Mouse (Mus musculus) embryonic facial prominence, embryonic 15.5 days (tissue): Measurements from ENCODE around the gene Alk. TPM values are rescaled to one million over a fixed set of nuclear protein-coding genes. Genes with fewer than 3 reads are reported as not detected.

Source experiments
- ATAC-seq: fragments of 200-750 bp; cut with Nextera tagmentation; 2 replicates; pipeline ENCODE4 v1.8.0; 2017; ENCODE audit warnings: low read depth, moderate TSS enrichment; ENCODE audit not compliant: insufficient number of reproducible peaks, low FRiP score, low TSS enrichment
- H3K27ac ChIP-seq: fragments of 300-500 bp; sonication (generic); replicated peaks from 2 replicates; pipeline ENCODE4 v1.5.1; 2015; ENCODE audit warnings: mild to moderate bottlenecking, inconsistent platforms
- H3K27me3 ChIP-seq: fragments of 300-500 bp; sonication (generic); 2 replicates; pipeline ENCODE4 v1.6.1; 2015; ENCODE audit warnings: inconsistent platforms
- H3K36me3 ChIP-seq: fragments of 300-500 bp; sonication (generic); 2 replicates; pipeline ENCODE4 v1.6.1; 2015; ENCODE audit warnings: mild to moderate bottlenecking, inconsistent platforms
- H3K4me1 ChIP-seq: fragments of 300-500 bp; sonication (generic); 2 replicates; pipeline ENCODE4 v1.6.1; 2015; ENCODE audit warnings: inconsistent platforms
- H3K4me2 ChIP-seq: fragments of 300-500 bp; sonication (generic); replicated peaks from 2 replicates; pipeline ENCODE4 v1.6.1; 2015; ENCODE audit warnings: mild to moderate bottlenecking, inconsistent platforms
- H3K4me3 ChIP-seq: fragments of 300-500 bp; sonication (generic); replicated peaks from 2 replicates; pipeline ENCODE4 v1.5.1; 2015; ENCODE audit warnings: mild to moderate bottlenecking, inconsistent platforms
- H3K9ac ChIP-seq: fragments of 300-500 bp; sonication (generic); 2 replicates; pipeline ENCODE4 v1.6.1; 2015; ENCODE audit warnings: inconsistent platforms
- H3K9me3 ChIP-seq: fragments of 300-500 bp; sonication (generic); replicated peaks from 2 replicates; pipeline ENCODE4 v1.6.1; 2016; ENCODE audit warnings: inconsistent platforms
- WGBS: fragments of 180-500 bp; shearing (Covaris S2); methylation state at CpG from one replicate; pipeline ENCODE4 v1.1.7; 2015; 5-methylcytosine and 5-hydroxymethylcytosine counted together
- polyA plus RNA-seq: library from polyadenylated mRNA; unstranded; fragments of >200 nt; fragmentation: Nextera tagmentation; extraction: Ambion mirVana; gene quantifications from 2 replicates; pipeline ENCODE4 v1.2.1, GENCODE M21; 2015

The Alk gene
- polyA plus RNA-seq, 1 experiment from 2014 or later: 0.52 TPM

GRCm38 (mm10) chr17:72059312-72059711, 545.1 kb downstream of the Alk start:
- H3K4me1 ChIP-seq: no peaks in the 10 kb centered on the region
- 78% methylated on average over 7 of the region's 7 CpGs for WGBS
- ATAC-seq: no peak
- H3K4me2 ChIP-seq: no peak overlapping the region
- H3K27ac ChIP-seq: no peak overlapping the region
- H3K9me3 ChIP-seq: no peaks in the 10 kb centered on the region
- no peak overlapping the region for H3K9ac ChIP-seq
- no peaks in the 10 kb centered on the region for H3K27me3 ChIP-seq
- no peak overlapping the region for H3K4me3 ChIP-seq
- no peaks in the 10 kb centered on the region for H3K36me3 ChIP-seq

DNA sequence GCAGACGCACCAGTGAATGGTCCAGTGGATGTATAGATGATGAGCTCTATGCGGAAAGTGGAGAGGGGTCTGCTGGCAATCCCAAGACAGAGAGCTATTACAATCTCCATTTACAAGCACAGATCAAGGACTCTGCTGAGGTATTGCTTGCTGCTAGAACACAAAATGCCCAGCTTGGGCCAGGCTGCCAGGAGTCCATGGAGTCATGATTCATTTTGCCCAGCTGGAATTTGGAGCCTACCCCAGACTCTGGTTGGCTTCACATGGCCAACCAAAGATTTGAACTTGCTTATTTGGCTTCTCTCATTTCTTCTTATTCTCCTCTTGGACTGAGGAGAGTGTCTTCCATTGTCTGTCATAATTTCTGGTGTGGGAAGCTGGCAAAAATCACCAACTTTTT, 558.8 kb downstream of the Alk start:
- ATAC-seq: no peak
- Histone ChIP-seq H3K4me1 (no peaks in the 10 kb centered on the region), H3K36me3 (no peaks in the 10 kb centered on the region), H3K27me3 (no peaks in the 10 kb centered on the region), H3K4me3 (no peak overlapping the region), H3K4me2 (no peak overlapping the region), H3K9ac (no peak overlapping the region), H3K27ac (no peak overlapping the region), H3K9me3 (no peaks in the 10 kb centered on the region)
- WGBS: 88% methylated on average over 2 of the region's 2 CpGs

- H3K27ac ChIP-seq: no peak overlapping the region
- no peak for ATAC-seq
These were observed 560.6 kb downstream of the Alk start for GRCm38 (mm10) chr17:72043667-72044390.

DNA sequence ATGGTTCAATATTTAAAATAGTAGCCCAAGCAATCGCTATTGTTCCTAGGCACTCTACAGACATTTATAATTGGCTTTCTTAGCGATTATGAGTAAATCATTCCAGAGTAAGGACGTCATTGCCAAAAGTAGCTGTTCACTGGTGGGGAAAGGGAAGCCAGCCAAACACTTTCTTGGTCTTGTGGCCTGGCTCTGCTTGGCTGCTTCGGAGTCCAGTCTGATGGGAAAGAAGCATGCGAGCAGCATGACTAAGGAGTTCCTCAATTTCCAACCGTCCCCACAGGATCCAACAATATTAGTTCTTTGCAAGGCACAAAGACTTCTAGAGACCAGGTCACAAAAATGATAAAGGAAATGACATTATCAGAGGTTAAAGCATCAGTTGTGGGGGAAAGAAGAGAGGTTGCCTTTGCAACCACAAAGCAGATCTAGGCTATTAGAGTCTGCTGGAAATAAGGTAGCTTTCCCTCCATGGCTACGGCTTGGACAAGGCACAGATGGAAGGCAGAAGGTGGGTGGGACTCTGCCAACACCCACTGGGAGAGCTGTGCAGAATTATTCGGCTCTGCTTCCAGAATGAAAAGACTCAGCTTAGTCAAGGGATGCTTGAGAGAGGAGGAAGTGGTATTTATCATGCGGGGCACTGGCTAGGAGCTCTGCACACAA, 561.3 kb downstream of the Alk start:
- no peaks in the 10 kb centered on the region for H3K27me3 ChIP-seq
- no peak for ATAC-seq
- no peaks in the 10 kb centered on the region for H3K9me3 ChIP-seq
- H3K9ac ChIP-seq: no peak overlapping the region
- H3K4me2 ChIP-seq: no peak overlapping the region
- H3K4me1 ChIP-seq: no peaks in the 10 kb centered on the region
- WGBS: 47% methylated on average over 9 of the region's 9 CpGs
- no peak overlapping the region for H3K4me3 ChIP-seq
- H3K27ac ChIP-seq: no peak overlapping the region
- no peaks in the 10 kb centered on the region for H3K36me3 ChIP-seq

More at GRCm38 (mm10) chr17:72043667-72044390, 560.6 kb downstream of the Alk start:
- no peak overlapping the region for H3K9ac ChIP-seq
- H3K4me1 ChIP-seq: no peaks in the 10 kb centered on the region
- 64% methylated on average over 11 of the region's 11 CpGs for WGBS
- H3K9me3 ChIP-seq: no peaks in the 10 kb centered on the region
- no peak overlapping the region for H3K4me2 ChIP-seq
- H3K36me3 ChIP-seq: no peaks in the 10 kb centered on the region
- H3K4me3 ChIP-seq: no peak overlapping the region
- no peaks in the 10 kb centered on the region for H3K27me3 ChIP-seq

GRCm38 (mm10) chr17:72039176-72039948, 565.1 kb downstream of the Alk start:
- 80% methylated on average over 7 of the region's 7 CpGs for WGBS
- H3K4me3 ChIP-seq: no peak overlapping the region
- ATAC-seq: no peak

DNA sequence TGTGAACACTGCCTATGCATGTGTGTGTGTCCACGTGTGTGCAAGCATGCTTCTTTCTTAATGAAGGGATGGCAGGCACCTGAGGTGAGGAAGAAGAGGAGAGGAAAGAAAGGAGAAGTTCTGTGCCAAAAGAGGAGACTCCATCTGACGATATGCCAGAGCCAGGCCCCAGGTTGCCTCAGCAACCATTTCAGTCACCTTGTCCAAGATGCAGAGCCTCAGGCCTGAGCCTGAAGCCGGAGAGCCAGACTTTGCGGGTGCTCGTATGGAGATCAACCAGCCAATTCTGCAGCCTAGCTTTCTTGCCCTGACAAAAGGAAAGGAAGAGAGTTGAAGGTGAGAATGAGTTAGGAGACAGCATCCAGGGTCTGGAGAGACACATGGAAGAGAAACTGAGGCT, 566.1 kb downstream of the Alk start:
- Histone ChIP-seq H3K9ac (no peak overlapping the region), H3K27me3 (no peaks in the 10 kb centered on the region), H3K36me3 (no peaks in the 10 kb centered on the region), H3K4me3 (no peak overlapping the region), H3K9me3 (no peaks in the 10 kb centered on the region), H3K4me2 (no peak overlapping the region), H3K4me1 (no peaks in the 10 kb centered on the region), H3K27ac (no peak overlapping the region)
- ATAC-seq: no peak
- 77% methylated on average over 5 of the region's 5 CpGs for WGBS

More at GRCm38 (mm10) chr17:72039176-72039948, 565.1 kb downstream of the Alk start:
- no peak overlapping the region for H3K9ac ChIP-seq
- no peaks in the 10 kb centered on the region for H3K4me1 ChIP-seq
- no peaks in the 10 kb centered on the region for H3K27me3 ChIP-seq
- no peak overlapping the region for H3K27ac ChIP-seq
- no peaks in the 10 kb centered on the region for H3K36me3 ChIP-seq
- no peak overlapping the region for H3K4me2 ChIP-seq
- no peaks in the 10 kb centered on the region for H3K9me3 ChIP-seq

GRCm38 (mm10) chr17:72030672-72031071, 573.8 kb downstream of the Alk start:
- Histone ChIP-seq H3K9me3 (no peaks in the 10 kb centered on the region), H3K27ac (no peak overlapping the region), H3K4me1 (no peaks in the 10 kb centered on the region), H3K27me3 (no peaks in the 10 kb centered on the region), H3K9ac (no peak overlapping the region), H3K36me3 (no peaks in the 10 kb centered on the region), H3K4me2 (no peak overlapping the region), H3K4me3 (no peak overlapping the region)
- WGBS: 80% methylated on average over 7 of the region's 7 CpGs
- no peak for ATAC-seq

GRCm38 (mm10) chr17:72023323-72023722, 581.1 kb downstream of the Alk start:
- no peaks in the 10 kb centered on the region for H3K36me3 ChIP-seq
- no peak overlapping the region for H3K9ac ChIP-seq
- H3K4me1 ChIP-seq: peaks cover 3% of the 10 kb centered on the region; the same call in 1 of the 2 replicates
- no peaks in the 10 kb centered on the region for H3K9me3 ChIP-seq
- H3K4me3 ChIP-seq: no peak overlapping the region
- 79% methylated on average over 9 of the region's 9 CpGs for WGBS
- H3K27me3 ChIP-seq: no peaks in the 10 kb centered on the region
- no peak overlapping the region for H3K4me2 ChIP-seq
- no peak overlapping the region for H3K27ac ChIP-seq
- ATAC-seq: no peak

DNA sequence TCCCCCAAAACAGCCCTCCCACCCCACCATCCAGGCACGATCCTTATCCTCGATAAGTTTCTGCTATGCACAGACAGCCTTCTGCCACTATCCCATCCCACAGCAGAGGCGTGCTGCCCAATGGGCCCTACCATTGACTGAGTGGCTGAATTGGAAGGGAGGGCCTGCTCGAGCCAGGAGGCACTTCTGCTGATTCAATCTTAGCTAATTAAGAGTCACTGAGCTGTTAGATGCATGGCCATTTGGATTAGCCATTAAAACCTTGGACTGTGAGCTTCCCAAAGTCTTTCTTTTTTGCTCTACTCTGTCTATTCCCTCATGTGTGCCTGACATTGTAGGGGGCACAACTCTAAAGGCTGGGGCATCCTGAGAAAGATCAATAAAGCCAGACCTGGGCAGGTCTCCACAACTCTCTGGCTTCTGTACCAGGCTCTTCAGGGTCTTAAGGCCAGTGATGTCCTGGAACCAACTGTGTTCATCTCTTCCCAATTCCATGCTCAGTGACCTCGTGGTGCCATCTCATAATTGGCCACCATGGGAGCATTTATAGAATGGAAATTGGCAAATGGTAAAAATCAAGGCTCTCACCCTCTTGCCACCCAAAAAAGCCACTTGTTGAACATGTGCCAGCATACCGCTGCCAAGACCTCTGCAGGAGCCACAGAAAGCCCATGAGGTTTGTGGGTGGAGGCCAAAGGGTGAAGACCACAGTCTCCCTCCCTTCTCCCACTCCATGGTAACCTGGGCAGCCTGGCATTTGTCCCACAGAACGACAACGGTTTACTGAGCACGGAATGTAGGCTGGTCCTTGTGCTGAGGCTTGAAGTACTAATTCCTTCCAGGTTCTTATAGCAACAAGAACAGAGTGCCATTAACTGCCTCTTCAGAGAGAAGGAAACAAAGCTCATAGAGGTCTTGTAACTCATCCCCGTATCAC, 582.4 kb downstream of the Alk start:
- H3K27me3 ChIP-seq: no peaks in the 10 kb centered on the region
- no peak; the same call in 1 of the 2 replicates for ATAC-seq
- no peak overlapping the region for H3K4me2 ChIP-seq
- WGBS: 65% methylated on average over 10 of the region's 10 CpGs
- H3K4me1 ChIP-seq: peaks cover 3% of the 10 kb centered on the region; the same call in 1 of the 2 replicates
- no peak overlapping the region for H3K4me3 ChIP-seq
- no peak overlapping the region for H3K27ac ChIP-seq
- no peaks in the 10 kb centered on the region for H3K9me3 ChIP-seq
- no peaks in the 10 kb centered on the region for H3K36me3 ChIP-seq
- H3K9ac ChIP-seq: no peak overlapping the region

DNA sequence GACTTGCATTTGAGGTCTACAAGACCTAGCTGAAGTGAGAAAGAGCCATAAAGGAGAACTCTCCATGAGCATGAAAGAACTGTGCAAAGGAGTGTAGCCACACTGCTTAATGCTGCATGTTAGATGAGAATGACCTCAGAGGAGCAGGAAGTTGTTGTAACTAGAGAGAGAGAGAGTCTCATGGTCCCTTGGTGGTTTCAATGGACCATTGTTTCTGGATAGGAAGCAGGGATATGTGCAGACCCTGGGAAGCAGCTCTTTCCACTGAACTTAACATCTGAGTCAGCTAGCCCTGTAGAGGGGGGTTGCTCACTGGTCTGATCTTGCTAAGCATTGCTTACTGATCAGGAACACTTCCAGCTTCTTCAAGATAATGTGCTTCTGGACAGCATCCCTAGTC, 587.1 kb downstream of the Alk start:
- no peak for ATAC-seq
- H3K4me2 ChIP-seq: no peak overlapping the region
- no peak overlapping the region for H3K4me3 ChIP-seq
- no peaks in the 10 kb centered on the region for H3K36me3 ChIP-seq
- no peak overlapping the region for H3K9ac ChIP-seq
- H3K4me1 ChIP-seq: peaks cover 6% of the 10 kb centered on the region; the same call in 1 of the 2 replicates
- no peak overlapping the region for H3K27ac ChIP-seq
- H3K27me3 ChIP-seq: no peaks in the 10 kb centered on the region
- H3K9me3 ChIP-seq: no peaks in the 10 kb centered on the region
